Comparison of ENCODE assay signal across 8 mouse cellular contexts in the genomic region with DNA sequence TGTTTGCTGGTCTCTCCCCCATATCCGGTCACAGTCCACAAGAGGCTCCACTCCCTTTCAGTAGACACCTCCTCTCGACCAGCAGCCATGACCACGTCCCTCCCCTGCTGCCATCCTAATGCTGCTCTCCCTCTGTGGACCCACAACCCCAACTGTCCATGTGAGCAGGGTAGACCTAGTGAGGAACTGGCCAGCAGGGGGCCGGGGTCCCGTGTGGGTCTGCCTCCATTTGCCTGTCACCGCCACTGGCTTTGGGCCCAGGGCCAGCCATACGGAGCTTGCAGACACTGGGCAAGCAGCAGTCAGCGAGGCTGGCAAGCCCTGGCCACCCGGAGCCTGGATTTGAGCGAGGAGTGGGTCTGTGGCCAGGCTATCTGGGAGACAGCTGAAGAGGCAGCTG. TPM values are rescaled to one million over a fixed set of nuclear protein-coding genes. Genes with fewer than 3 reads are reported as not detected.
DNase-seq lines count a peak whose midpoint lies in the region; ATAC-seq and TF ChIP-seq lines count a peak whose summit lies in the region.
"Had no signal": no experiment of that assay in that cellular context is flagged by ENCODE, and none has a peak within 500 bp of the region (broad histone marks: within the 10 kb centered on the region; RNA-seq: fewer than 3 reads in every experiment).

No protein-coding gene starts in this region.

- H3K4me3 ChIP-seq in liver, adult 2 months (ENCODE audit: insufficient read depth, low read depth, low read length) = no peak overlapping the region
- H3K4me3 ChIP-seq in liver, embryonic 11.5 days (ENCODE audit: low read depth, low read length) = no peak overlapping the region
- H3K4me3 ChIP-seq in hindbrain, embryonic 10.5 days = no peak overlapping the region
- H3K4me3 ChIP-seq in midbrain, postnatal 0 days (ENCODE audit: low read depth, low read length) = no peak overlapping the region

- 68% methylated on average over 10 of the region's 10 CpGs for WGBS in liver, adult 2 months
- WGBS in liver, embryonic 11.5 days = 62% methylated on average over 10 of the region's 10 CpGs
- 55% methylated on average over 10 of the region's 10 CpGs for WGBS in hindbrain, embryonic 10.5 days
- WGBS in midbrain, postnatal 0 days = 48% methylated on average over 10 of the region's 10 CpGs

- no peak overlapping the region for H3K27ac ChIP-seq in liver, adult 2 months (replicated peaks; ENCODE audit: insufficient read depth, low read depth, low read length)
- no peak overlapping the region for H3K27ac ChIP-seq in liver, embryonic 11.5 days (ENCODE audit: low read depth, low read length)
- peak overlapping the region; percentile 60 for H3K27ac ChIP-seq in hindbrain, embryonic 10.5 days
- H3K27ac ChIP-seq in midbrain, postnatal 0 days (ENCODE audit: low read depth, low read length) = no peak overlapping the region

- no peaks in the 10 kb centered on the region for H3K4me1 ChIP-seq in liver, adult 2 months (ENCODE audit: control insufficient read depth, insufficient read depth, low read length)
- peaks cover 13% of the 10 kb centered on the region for H3K4me1 ChIP-seq in liver, embryonic 11.5 days (replicated peaks; ENCODE audit: control insufficient read depth, insufficient read depth, low read length)
- peaks cover 99% of the 10 kb centered on the region for H3K4me1 ChIP-seq in hindbrain, embryonic 10.5 days (replicated peaks)
- peaks cover 10% of the 10 kb centered on the region; the same call in 1 of the 2 replicates for H3K4me1 ChIP-seq in midbrain, postnatal 0 days (ENCODE audit: insufficient read depth, low read length)

- 0 out of 2 replicates have a peak, but pooled peaks have one; percentile 1 for TF ChIP-seq CTCF in liver, adult 2 months (IDR thresholded peaks at IDR 0.05; ENCODE audit: low read depth, low read length)
- TF ChIP-seq CTCF in midbrain, postnatal 0 days (IDR thresholded peaks at IDR 0.05) = peak; percentile 61

- peaks cover 21% of the 10 kb centered on the region for H3K79me2 ChIP-seq in liver, adult 2 months (ENCODE audit: control insufficient read depth, insufficient read depth, low read length)

- ATAC-seq in liver, embryonic 11.5 days (replicated peaks; ENCODE audit: low FRiP score) = no peak
- ATAC-seq in midbrain, postnatal 0 days (ENCODE audit: low FRiP score) = 0 out of 2 replicates have a peak, but pooled peaks have one; percentile 22

- no peaks in the 10 kb centered on the region for H3K27me3 ChIP-seq in liver, adult 2 months (ENCODE audit: control insufficient read depth, insufficient read depth, low read length)
- no peaks in the 10 kb centered on the region for H3K27me3 ChIP-seq in liver, embryonic 11.5 days (replicated peaks; ENCODE audit: control insufficient read depth, insufficient read depth, low read length)
- H3K27me3 ChIP-seq in hindbrain, embryonic 10.5 days (ENCODE audit: insufficient read depth, poor library complexity, severe bottlenecking) = no peaks in the 10 kb centered on the region
- no peaks in the 10 kb centered on the region for H3K27me3 ChIP-seq in midbrain, postnatal 0 days (ENCODE audit: insufficient read depth, low read length)

- no peak for TF ChIP-seq POLR2A in liver, adult 2 months (IDR thresholded peaks at IDR 0.05; ENCODE audit: extremely low read depth, insufficient read depth, low read length)

- H3K36me3 ChIP-seq in liver, adult 2 months (ENCODE audit: control insufficient read depth, insufficient read depth, low read length) = no peaks in the 10 kb centered on the region
- no peaks in the 10 kb centered on the region for H3K36me3 ChIP-seq in liver, embryonic 11.5 days (ENCODE audit: control insufficient read depth, insufficient read depth, low read length)
- peaks cover 10% of the 10 kb centered on the region for H3K36me3 ChIP-seq in hindbrain, embryonic 10.5 days
- H3K36me3 ChIP-seq in midbrain, postnatal 0 days (ENCODE audit: insufficient read depth, low read length) = no peaks in the 10 kb centered on the region

- DNase-seq in liver, adult 2 months (ENCODE audit: extremely low read depth, low read depth, low spot score) = no peak
- no peak for DNase-seq in liver, embryonic 11.5 days (ENCODE audit: low spot score)
- peak; percentile 56 for DNase-seq in embryo, embryonic 11 days
- DNase-seq in hindbrain, embryonic 10.5 days (ENCODE audit: low spot score) = peak; percentile 43
- DNase-seq in midbrain, postnatal 0 days (ENCODE audit: low spot score) = peak; percentile 77
- no peak for DNase-seq in thymus, postnatal 0 days (ENCODE audit: low spot score)
- no peak for DNase-seq in layer of hippocampus, postnatal 14 days (ENCODE audit: low spot score in 2 of 2)
- DNase-seq: right cerebral cortex, adult 18-20 months had no signal

- no peaks in the 10 kb centered on the region for H3K9me3 ChIP-seq in liver, embryonic 11.5 days (ENCODE audit: control insufficient read depth, low read length)
- no peaks in the 10 kb centered on the region for H3K9me3 ChIP-seq in hindbrain, embryonic 10.5 days
- H3K9me3 ChIP-seq in midbrain, postnatal 0 days (ENCODE audit: low read length) = no peaks in the 10 kb centered on the region

- no peak overlapping the region for H3K4me2 ChIP-seq in liver, embryonic 11.5 days
- no peak overlapping the region for H3K4me2 ChIP-seq in midbrain, postnatal 0 days (ENCODE audit: low read depth, low read length, poor library complexity, severe bottlenecking)

- H3K9ac ChIP-seq in liver, adult 2 months (ENCODE audit: low read depth, low read length) = no peak overlapping the region
- no peak overlapping the region for H3K9ac ChIP-seq in liver, embryonic 11.5 days (ENCODE audit: low read depth, low read length)
- H3K9ac ChIP-seq in midbrain, postnatal 0 days (replicated peaks; ENCODE audit: low read length, poor library complexity, severe bottlenecking) = no peak overlapping the region

RNA-seq across cellular contexts. Expression of gene Ccnk, which starts 41.8 kb away (rescaled TPM):
- 4.1 and 5.9 TPM in 2 replicates for total RNA-seq in liver, adult 2 months (2014; rRNA removed)
- 5.8 and 8.5 TPM in 2 replicates for polyA plus RNA-seq in liver, adult 2 months (2012; rRNA removed)
- polyA plus RNA-seq in liver, embryonic 11.5 days (2014; fragmentation: Nextera tagmentation; extraction: Ambion mirVana) = 4.3 and 5.2 TPM in 2 replicates
- 2.9 and 3.3 TPM in 2 replicates for polyA plus RNA-seq in hindbrain, embryonic 10.5 days (2016; fragmentation: Nextera tagmentation; extraction: Ambion mirVana)
- total RNA-seq in midbrain, postnatal 0 days (2014; rRNA removed) = 12.1 and 27.6 TPM in 2 replicates
- polyA plus RNA-seq in midbrain, postnatal 0 days (2015; fragmentation: Nextera tagmentation; extraction: Ambion mirVana) = 2.1 and 2.2 TPM in 2 replicates
- 4.0 and 4.7 TPM in 2 replicates for polyA plus RNA-seq in thymus, postnatal 0 days (2015; fragmentation: Nextera tagmentation; extraction: Ambion mirVana)
- 10 to 100 TPM; 28.1 to 32.0 TPM for total RNA-seq in layer of hippocampus, postnatal 14 days (2021)

RNA-seq across cellular contexts. Expression of gene Setd3, which starts 42.1 kb away (rescaled TPM):
- 60.9 and 70.4 TPM in 2 replicates for total RNA-seq in liver, adult 2 months (2014; rRNA removed)
- 17.6 and 19.3 TPM in 2 replicates for polyA plus RNA-seq in liver, adult 2 months (2012; rRNA removed)
- 73.3 and 77.0 TPM in 2 replicates for polyA plus RNA-seq in liver, embryonic 11.5 days (2014; fragmentation: Nextera tagmentation; extraction: Ambion mirVana)
- 76.9 and 82.1 TPM in 2 replicates for polyA plus RNA-seq in hindbrain, embryonic 10.5 days (2016; fragmentation: Nextera tagmentation; extraction: Ambion mirVana)
- 74.6 and 95.5 TPM in 2 replicates for total RNA-seq in midbrain, postnatal 0 days (2014; rRNA removed)
- polyA plus RNA-seq in midbrain, postnatal 0 days (2015; fragmentation: Nextera tagmentation; extraction: Ambion mirVana) = 88.1 and 91.2 TPM in 2 replicates
- polyA plus RNA-seq in thymus, postnatal 0 days (2015; fragmentation: Nextera tagmentation; extraction: Ambion mirVana) = 82.6 and 83.6 TPM in 2 replicates
- 100 to 1,000 TPM; 113 to 116 TPM for total RNA-seq in layer of hippocampus, postnatal 14 days (2021)

RNA-seq across cellular contexts. Expression of gene Ccdc85c, which starts 54.0 kb away (rescaled TPM):
- total RNA-seq in liver, adult 2 months (2014; rRNA removed) = 4.1 and 7.1 TPM in 2 replicates
- polyA plus RNA-seq in liver, adult 2 months (2012; rRNA removed) = 15.2 and 18.6 TPM in 2 replicates
- polyA plus RNA-seq in liver, embryonic 11.5 days (2014; fragmentation: Nextera tagmentation; extraction: Ambion mirVana) = 5.9 and 7.4 TPM in 2 replicates
- polyA plus RNA-seq in hindbrain, embryonic 10.5 days (2016; fragmentation: Nextera tagmentation; extraction: Ambion mirVana) = 14.3 and 16.0 TPM in 2 replicates
- total RNA-seq in midbrain, postnatal 0 days (2014; rRNA removed) = 69.1 and 89.6 TPM in 2 replicates
- 16.6 and 19.9 TPM in 2 replicates for polyA plus RNA-seq in midbrain, postnatal 0 days (2015; fragmentation: Nextera tagmentation; extraction: Ambion mirVana)
- 11.3 and 13.6 TPM in 2 replicates for polyA plus RNA-seq in thymus, postnatal 0 days (2015; fragmentation: Nextera tagmentation; extraction: Ambion mirVana)
- total RNA-seq in layer of hippocampus, postnatal 14 days (2021) = 10 to 100 TPM; 55.9 to 57.4 TPM

Comparison
In these comparisons a context has a peak if more than half of its experiments do, and no peak if none do; other contexts are left out.
1. DNase-seq: peak in embryo, embryonic 11 days (single experiment), hindbrain, embryonic 10.5 days (single experiment) and midbrain, postnatal 0 days (single experiment); none in liver, adult 2 months (single experiment), liver, embryonic 11.5 days (single experiment), thymus, postnatal 0 days (single experiment) and layer of hippocampus, postnatal 14 days (0 of 2).